Mouse (Mus musculus): ENCODE data around the gene Gtf2ird2. TPM values are rescaled to one million over a fixed set of nuclear protein-coding genes. Genes with fewer than 3 reads are reported as not detected.

Gene Gtf2ird2
- total RNA-seq, 2 experiments from 2014 or later = 6.6 to 8.6 TPM

DNA sequence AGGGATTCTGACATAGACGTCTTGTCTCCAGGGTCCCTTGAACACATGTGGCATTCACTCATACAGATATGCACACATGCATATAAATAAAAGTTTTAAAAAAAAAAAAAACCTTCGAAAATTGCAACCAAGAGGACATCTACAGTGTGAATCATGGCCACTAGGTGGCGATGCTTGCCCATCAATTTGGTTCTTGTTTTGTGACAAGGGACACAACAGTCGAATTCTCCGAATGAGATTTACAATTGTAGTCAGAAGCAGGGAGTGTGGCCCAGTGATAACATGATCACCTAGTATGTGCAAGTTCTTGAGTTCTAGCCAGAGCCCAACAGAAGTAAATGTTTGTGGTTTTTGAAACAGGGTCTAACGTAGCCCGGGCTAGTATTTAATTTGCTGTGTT is 3.9 kb upstream of the Gtf2ird2 start:
- intact Hi-C loops (cut with DNase I) = loop anchor here (2.0 to 5.0 kb wide), 2 partner anchors 161 to 307 kb away; no protein-coding TSS in a partner anchor

GRCm38 (mm10) chr5:134182172-134182571 is 1.6 kb upstream of the Gtf2ird2 start:
- intact Hi-C loops (cut with DNase I) = no loop called here
- DNase-seq = no peak

More for the DNA sequence above, 3.9 kb upstream of the Gtf2ird2 start:
- peak; percentile 82 to 89 for DNase-seq

DNA sequence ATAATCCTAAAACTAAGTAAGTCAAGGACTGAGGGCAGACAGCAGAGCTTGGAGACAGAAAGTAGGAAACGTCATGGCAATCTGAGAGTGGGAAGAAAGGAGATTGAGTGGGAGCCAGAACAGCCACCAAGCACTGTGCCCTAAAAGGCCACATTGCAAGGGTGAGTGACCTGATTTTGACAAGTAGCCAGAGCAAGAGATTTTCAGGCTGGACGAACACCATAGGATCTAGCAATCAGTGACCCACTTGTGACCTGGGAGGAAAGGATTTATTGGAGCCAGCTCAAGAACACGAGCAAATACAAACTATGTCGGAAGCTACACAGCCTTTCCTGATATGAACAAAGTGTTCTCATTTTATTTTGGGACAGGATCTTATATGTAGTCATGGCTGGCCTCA is 1.1 kb upstream of the Gtf2ird2 start:
- peak; percentile 30 to 66 for DNase-seq
- intact Hi-C loops (cut with DNase I) = no loop called here

GRCm38 (mm10) chr5:134183162-134183561 is 657 bp upstream of the Gtf2ird2 start:
- DNase-seq = no peak
- intact Hi-C loops (cut with DNase I) = no loop called here

- intact Hi-C loops (cut with DNase I) = loop anchor here (5.0 kb wide), 1 partner anchor 51 kb away; no protein-coding TSS in a partner anchor
- DNase-seq = no peak
Observed at GRCm38 (mm10) chr5:134186059-134186458, 2.2 kb downstream of the Gtf2ird2 start.

DNA sequence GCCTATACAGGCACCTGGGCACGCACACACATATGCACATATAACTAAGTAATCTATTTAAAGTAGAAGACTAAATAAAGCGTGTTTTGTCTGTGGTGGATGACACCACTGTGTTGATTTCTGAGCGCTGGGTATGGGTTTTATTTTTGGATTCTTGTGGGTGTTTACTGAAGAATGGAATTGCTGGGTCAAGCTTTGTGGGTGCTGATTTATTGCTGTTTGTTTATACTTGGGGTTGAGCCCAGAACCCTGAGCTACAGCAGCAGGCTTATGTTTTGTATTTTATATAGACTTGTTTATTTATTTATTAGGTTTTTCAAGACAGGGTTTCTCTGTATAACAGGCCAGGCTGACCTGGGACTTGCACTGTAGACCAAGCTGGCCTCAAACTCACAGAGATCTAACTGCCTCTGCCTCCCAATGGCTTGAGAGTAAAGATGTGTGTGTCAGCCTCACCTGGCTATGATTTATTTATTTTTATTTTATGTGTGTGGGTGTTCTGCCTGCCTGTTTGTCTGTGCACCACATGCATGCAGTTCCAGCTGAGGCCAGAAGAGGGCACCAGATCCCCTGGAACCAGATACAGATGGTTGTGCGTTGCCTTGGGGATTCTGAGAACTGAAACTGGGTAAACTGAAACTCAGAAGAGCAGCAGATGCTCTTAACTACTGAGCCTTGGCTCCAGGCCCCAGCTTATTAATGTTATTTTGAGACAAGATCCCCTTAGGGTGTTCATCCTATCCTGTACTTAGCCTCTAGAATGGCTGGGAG is 3.3 kb downstream of the Gtf2ird2 start:
- peak; percentile 41 to 65 for DNase-seq
- intact Hi-C loops (cut with DNase I) = loop anchor here (5.0 kb wide), 1 partner anchor 50 kb away; no protein-coding TSS in a partner anchor

DNA sequence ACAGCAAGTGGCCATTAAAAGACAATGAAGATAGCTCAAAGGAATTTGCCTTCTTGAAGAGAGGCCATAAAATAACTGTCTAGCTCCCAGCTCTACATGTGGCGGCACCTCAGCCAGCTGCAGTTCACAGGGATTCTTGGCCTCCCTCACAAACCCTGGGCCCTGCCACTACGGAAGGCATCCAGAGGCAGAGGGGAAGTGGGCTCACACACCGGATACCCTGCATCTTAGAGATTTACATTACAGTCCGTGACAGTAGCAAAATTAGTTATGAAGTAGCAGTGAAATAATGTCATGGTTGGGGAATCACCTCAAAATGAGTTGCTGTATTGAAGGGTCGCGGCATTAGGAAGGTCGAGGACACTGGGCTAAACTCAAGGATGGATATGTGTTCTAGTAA is 4.8 kb downstream of the Gtf2ird2 start:
- intact Hi-C loops (cut with DNase I) = loop anchor here (5.0 kb wide), 1 partner anchor 49 kb away; no protein-coding TSS in a partner anchor
- no peak for DNase-seq

- intact Hi-C loops (cut with DNase I) = loop anchor here (5.0 kb wide), 1 partner anchor 54 kb away; no protein-coding TSS in a partner anchor
- DNase-seq = no peak
Observed at GRCm38 (mm10) chr5:134193664-134194063, 9.8 kb downstream of the Gtf2ird2 start.

DNA sequence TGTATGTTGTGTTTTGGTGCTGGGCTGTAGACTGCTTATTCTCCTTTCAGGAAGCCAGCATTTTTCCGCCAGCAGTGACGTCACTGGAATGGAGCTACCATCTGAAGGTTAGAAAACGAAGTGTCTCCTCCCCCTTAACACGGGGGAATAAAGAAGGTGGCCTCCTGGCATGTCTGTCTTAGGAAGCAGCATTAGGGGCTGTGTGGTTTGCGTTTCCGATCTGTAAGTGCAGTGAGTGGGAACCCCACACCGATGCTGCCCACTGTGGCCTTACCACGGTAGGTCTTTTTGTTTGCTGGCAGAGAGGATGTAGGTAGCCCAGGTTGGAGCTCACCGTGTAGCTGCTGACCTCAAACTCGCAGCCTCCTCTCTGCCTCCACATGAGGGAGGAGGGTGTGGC is 22.9 kb downstream of the Gtf2ird2 start:
- intact Hi-C loops (cut with DNase I) = no loop called here
- DNase-seq = no peak

DNA sequence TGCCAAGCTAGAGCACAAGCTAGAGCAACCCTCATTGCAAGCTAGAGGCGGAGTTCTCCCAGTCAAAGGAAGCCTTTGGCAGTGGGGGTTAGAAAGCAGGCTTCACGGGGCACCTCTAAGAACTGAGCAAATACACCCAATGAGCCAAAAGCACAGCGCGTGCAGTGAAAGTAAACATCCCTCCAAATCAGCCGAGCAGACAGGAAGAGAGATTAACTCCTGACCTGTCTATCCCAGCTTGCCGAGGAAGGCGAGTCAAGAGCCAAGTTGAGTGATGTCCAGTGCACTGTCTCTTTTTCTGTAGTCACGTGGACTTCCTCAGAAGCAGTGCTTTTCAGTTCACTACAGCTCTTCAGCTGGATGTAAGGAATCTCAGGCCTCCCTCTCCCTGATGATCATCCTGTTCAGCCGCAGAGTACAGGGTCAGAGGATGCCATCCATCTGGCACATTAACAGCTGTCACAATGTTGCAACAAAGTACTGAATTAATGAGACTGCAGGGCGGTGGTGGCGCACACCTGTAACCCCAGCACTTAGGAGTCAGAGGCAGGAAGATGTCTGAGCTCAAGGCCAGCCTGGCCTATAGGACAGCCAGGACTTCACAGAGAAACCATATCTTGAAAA is 26.2 kb downstream of the Gtf2ird2 start:
- intact Hi-C loops (cut with DNase I) = no loop called here
- DNase-seq = no peak

- intact Hi-C loops (cut with DNase I) = no loop called here
- no peak for DNase-seq
Observed at GRCm38 (mm10) chr5:134214021-134214806, 30.4 kb downstream of the Gtf2ird2 start.

- intact Hi-C loops (cut with DNase I) = no loop called here
- no peak for DNase-seq
Observed at GRCm38 (mm10) chr5:134217900-134218299, 34.1 kb downstream of the Gtf2ird2 start.

- intact Hi-C loops (cut with DNase I) = no loop called here
Observed at GRCm38 (mm10) chr5:134221278-134221677, 37.5 kb downstream of the Gtf2ird2 start.

DNA sequence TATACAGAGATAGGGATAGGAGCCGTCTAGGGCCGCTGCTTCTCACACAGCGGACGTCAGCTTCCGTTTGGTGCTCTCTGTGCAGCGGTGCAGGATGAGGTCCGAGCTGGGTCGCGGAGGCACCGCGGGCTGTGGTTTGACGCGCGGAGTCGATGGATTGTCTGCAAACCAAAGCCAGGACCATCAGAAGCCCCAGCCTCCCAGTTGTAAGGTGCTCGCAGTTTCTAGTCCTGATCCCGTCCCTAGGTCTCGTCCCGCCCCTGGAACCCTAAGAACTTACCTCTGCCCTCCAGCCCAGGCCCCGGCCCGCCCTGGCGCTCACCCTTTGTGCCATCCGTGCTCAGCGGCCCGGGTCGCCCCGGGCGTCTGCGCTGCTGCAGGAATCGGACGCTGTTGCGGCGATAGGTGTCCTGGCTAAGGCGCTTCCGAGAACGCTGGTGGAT is 37.9 kb downstream of the Gtf2ird2 start:
- intact Hi-C loops (cut with DNase I) = no loop called here
- DNase-seq = no peak

More at GRCm38 (mm10) chr5:134221278-134221677, 37.5 kb downstream of the Gtf2ird2 start:
- DNase-seq = no peak

DNA sequence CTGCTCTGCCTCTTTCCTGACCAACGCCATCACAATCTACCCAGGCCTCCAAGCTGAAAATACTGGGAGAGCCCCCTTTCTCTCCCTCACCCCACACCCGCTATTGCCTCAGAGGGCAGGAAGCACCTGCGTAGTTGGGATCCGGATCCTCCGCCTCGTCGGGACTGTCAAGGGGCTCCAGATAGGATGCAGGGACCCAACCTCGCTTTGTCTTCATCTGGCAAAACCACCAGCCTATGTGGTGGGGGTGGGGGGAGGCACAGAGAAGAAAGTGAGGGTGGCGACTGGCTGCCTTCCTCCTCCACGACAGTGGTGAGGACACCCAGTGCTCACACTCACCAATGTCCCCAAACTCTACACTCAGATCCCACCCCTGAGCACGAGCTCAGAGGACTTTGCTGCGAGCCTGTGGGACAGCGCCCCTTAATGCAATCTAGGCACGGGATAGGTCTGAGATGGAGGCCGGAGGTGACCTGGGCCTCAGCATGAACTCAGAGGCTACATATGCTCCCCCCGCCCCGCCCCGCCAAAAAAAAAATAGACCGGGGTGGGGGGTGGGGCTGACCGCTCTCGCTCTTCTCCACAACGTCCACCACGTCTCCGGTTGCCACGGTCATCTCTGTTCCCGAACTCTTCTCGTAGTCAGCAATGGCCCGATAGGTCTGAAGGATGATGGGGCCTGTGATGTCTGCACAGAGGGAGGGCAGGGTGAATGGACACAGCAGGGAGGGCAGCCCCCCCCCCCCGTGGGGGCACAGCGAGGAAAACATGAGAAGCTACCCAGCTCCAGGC is 41.5 kb downstream of the Gtf2ird2 start:
- intact Hi-C loops (cut with DNase I) = no loop called here
- DNase-seq = no peak

GRCm38 (mm10) chr5:134226946-134227345 is 43.1 kb downstream of the Gtf2ird2 start:
- DNase-seq = no peak
- intact Hi-C loops (cut with DNase I) = no loop called here

DNA sequence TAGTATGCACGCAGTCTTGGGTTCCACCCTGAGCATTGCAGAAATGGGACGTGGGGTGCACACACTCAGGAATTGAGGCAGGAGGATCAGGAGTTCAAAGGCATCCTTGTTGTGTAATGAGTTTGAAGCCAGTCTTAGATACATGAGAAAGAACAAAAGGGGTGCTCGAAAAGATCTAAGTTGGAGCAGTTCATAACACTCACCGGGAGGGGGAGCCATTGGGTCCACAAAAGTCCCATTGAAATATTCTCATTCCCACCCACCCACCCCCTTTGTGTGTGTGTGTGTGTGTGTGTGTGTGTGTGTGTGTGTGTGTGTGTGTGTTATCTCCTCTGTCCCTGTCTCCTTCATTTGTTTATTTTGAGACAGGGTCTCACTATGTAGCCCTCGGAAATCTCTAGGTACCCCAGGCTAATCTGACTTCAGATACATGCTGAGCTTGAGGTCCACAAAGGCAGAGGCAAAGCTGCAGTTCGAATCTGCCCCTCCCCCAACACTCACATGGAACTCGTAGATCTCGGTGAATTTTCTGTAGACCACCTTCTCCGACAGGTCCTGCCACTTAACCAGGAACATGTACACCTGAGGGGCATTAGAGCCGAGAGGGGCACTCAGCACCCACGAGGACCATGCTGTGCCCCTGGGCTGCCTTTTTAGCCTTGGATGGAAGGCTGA is 43.9 kb downstream of the Gtf2ird2 start:
- DNase-seq = peak in 1 of 2 experiments; percentile 45
- intact Hi-C loops (cut with DNase I) = no loop called here

DNA sequence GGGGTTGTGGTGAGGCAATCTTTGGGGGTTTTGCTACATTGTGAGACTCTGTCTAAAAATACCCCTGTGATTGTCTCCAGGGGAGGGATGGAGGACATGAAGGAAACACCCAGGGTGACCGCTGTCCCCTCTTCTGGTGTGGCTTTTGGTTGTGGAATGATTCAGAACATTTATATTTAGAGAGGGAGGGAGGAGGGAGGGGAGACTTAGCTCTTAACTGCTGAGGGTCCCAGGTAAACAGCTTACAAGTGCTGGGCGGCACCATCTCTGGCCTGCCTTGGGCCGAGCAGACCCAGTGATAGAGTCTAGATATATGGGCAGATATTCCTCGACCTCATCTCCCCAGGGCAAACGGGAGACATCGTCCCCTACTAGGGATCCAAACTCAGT is 44.4 kb downstream of the Gtf2ird2 start:
- intact Hi-C loops (cut with DNase I) = no loop called here
- DNase-seq = no peak

DNA sequence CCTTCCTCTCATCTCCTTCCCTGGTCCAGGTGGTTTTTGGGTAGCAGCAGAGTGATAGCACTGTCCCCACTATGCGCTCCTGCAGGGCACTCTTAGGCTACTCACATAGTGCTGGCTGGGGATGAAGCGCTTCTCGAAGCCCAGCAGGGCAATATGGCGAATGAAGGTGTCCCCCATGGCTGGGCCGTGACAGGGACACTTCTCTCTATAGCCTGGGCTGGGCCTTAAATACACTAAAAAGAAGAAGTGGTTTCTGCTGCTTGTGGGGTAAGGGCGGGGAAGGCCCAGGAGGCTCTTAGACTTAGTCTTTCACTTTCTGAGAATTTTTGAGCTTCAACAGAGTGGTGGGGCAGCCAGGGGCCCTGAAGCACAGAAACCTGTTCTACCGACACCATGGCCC is 45.6 kb downstream of the Gtf2ird2 start, which contains the start of gene Ncf1:
Gene Ncf1, minus strand, starts transcription at position 235 of the 400 bp plus-strand sequence.
- intact Hi-C loops (cut with DNase I) = no loop called here

More for the DNA sequence above, 45.6 kb downstream of the Gtf2ird2 start, which contains the start of gene Ncf1:
- DNase-seq = peak in 1 of 2 experiments; percentile 29

Measured in heart, postnatal 14 days (tissue).